Mouse (Mus musculus): ENCODE results near the gene Spin2f. TPM values are rescaled to one million over a fixed set of nuclear protein-coding genes. Genes with fewer than 3 reads are reported as not detected.

The Spin2f gene
- total RNA-seq (2023) = not detected

GRCm38 (mm10) chrX:31253594-31253993, at the start of gene Spin2f:
Gene Spin2f (plus strand): TSS chrX:31253894.

Other genes with a start within 250 kb of the Spin2f start
- gene Btbd35f29, start 136.2 kb upstream of the Spin2f start, total RNA-seq (2023) = not detected
- not detected for gene Btbd35f26, start 82.6 kb downstream of the Spin2f start, total RNA-seq (2023)
- gene Btbd35f19, start 130.0 kb downstream of the Spin2f start, total RNA-seq (2023) = not detected